Mouse (Mus musculus): ENCODE measurements around the gene Gstm3.
A peak's percentile ranks its signal among the peaks of the same experiment; 100 is the strongest.
"Not testable (repeated sequence)": the region's sequence is repeated elsewhere in the genome, so short reads cannot be mapped to it uniquely, and the experiment has no call there.

Gstm3 gene

GRCm38 (mm10) chr3:107972070-107972469, 3.0 kb upstream of the Gstm3 start:
- no peak for DNase-seq (ENCODE audit: low spot score)

DNA sequence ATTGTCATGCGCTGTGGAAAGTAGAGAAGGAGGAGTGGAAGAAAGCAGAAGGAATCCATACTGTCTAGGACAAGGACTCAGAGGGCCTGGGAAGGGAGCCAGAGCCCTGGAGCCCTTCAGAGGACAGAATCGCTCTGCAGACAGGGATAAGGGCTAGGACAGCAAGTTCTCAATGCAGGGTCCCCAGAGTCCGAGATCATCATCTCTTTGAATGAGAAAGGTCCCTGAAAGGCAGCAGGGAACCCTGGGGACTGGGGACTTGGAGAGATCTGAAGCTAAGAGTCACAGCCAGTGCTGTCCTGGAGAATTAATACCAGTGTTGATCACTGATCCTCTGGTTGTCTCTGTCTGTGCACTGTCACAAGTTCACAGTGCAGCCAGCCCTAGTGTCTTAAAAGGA, 2.0 kb upstream of the Gstm3 start:
- DNase-seq (ENCODE audit: low spot score): not testable (repeated sequence)

DNA sequence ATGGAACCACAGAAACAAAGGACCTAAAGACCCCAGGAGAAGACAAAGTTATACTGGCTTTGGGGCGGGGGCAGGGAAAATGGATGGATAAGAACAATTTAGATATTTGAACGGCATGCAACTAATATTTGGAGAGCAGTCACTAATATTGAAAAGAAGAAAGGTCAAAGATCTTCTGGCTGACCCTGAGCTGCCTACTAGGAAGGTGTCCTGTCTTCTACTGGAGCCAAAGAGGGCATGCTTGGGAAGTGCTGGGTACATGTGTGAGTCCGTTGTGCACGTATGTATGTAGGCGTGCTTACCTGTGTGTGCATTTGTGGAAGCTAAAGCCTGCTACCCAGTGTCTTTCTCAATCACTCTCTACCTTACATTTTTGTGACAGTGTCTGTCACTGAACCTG, 2.5 kb downstream of the Gstm3 start:
- DNase-seq (ENCODE audit: low spot score): no peak

DNA sequence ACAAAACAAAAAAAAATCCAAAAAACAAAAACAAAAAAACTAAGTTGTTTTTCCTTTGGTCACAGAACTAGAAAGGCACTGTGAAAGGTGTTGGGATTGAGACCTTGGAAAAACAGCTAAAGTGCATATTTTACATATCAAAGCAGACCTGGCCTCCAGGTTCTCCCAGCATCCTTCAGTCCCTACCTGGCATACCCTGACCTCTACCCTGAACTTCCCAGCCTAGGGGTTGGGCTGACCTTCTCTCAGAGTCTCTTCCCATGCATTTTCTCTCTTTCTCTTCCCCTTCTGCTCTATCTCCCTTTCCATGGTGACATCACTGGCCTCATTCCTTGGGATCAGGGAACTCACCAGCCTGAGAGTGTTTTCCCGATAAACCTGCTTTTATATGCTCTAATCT, 3.5 kb downstream of the Gstm3 start:
- no peak for DNase-seq (ENCODE audit: low spot score)

DNA sequence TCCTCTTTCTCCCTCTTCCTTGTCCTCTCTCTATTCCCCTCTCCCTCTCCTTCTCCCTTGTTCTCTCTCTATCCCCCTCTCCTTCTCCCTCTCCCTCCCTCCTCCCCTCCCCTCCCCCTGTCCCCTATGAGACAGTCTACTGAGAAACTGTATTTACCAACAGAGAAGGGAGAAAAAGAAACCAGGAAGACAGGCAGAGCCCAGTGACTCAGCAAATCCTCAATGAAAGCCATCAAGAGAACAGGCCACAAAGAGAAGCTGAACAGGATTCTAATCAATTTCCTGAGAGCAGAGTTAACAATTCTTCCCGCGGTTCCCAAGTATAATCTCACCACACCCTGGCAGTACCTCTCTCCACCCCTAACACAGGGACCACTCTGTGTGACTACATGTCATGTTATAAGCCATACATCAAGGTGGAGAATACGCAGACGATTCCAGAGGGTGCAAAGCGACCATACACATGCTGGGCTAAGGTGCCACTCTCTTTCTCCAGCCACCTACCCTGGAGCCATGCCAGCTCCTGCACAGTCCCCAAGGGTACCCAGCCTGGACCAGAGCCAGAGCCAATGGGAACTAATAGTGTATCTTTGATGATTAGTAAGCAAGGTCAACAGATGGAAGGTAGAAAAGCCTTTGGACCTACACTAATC, 4.3 kb downstream of the Gstm3 start:
- DNase-seq (ENCODE audit: low spot score): no peak

DNA sequence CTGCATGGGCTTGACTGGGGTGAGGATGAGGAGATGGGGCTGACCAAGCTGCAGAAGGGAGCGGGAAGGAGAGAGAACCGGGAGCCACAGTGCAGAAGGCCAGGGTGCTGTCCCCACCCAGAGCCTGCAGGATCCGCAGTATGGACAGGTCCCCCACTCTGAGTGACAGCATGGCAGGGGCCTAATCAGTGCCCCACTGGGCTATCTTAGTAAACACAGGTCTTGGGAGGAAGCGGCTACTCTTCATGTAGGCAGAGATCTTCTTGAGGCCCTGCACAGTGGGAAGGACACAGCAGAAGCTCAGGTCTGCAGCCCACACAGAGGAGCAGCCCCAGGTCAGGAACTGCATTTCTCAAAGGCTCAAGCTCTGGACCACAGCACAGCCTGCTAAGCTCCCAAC, 5.1 kb downstream of the Gstm3 start:
- DNase-seq (ENCODE audit: low spot score): no peak

- DNase-seq (ENCODE audit: low spot score): not testable (repeated sequence)
Observed at GRCm38 (mm10) chr3:107955260-107955659, 13.8 kb downstream of the Gstm3 start.

DNA sequence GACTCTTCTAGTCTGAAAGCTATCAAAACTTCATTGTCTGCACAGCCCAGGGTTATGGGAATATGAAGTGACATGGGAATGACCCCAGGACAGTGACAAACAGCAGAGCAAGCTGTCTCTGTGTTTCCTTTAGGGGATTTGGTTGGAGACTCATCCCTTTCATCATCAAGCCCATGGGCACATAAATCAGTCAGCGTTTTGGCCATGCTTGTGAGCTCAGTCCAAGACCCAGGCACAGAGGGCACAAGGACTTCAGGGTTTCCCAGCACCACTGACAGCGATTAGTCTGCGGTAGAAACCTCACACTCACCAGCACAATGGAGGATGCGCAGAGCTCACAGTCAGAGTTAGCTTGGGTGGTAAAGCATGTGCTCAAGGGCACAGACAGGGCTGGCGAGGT, 15.2 kb downstream of the Gstm3 start:
- no peak for DNase-seq (ENCODE audit: low spot score)

- peak; percentile 5 for DNase-seq (ENCODE audit: low spot score)
Observed at GRCm38 (mm10) chr3:107953328-107953755, 15.7 kb downstream of the Gstm3 start.

DNA sequence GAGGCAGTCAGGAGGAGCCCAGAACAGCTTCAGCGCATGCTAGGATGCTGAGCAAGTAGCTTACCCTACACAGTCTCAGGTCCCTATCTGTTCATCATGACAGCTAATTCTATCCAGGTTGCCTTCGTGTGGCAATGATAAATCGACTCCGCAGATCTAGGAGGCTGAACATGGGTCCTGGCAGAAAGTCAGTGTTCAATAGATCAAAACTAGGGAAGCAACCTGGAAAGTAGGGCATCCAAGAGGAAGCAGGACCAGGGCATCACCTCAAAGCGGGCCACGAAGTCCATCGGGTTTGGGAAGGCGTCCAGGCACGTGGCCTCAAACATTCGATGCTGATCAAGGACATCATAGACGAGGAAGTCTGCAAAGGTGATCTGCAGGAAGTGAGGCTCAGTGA, 18.6 kb downstream of the Gstm3 start:
- no peak for DNase-seq (ENCODE audit: low spot score)

DNA sequence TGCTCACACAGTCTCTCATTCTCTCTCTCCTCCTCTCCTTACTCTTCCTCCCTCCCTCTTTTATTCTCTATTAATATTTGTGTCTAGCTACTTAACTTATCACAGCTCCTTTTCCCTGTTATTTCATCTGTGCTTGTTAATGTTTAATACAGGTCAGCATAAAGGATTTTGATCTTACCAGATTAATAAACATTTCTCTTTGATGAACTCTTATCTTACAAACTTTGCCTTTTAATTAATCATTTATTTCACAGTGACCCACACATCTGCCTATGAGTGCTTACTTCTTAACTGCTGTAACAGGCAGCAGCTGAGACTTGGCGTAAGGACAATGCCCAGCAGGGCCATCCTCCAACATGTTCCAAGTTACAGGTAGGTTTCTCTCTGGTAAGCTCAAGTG, 19.6 kb downstream of the Gstm3 start:
- not testable (repeated sequence) for DNase-seq (ENCODE audit: low spot score)

DNA sequence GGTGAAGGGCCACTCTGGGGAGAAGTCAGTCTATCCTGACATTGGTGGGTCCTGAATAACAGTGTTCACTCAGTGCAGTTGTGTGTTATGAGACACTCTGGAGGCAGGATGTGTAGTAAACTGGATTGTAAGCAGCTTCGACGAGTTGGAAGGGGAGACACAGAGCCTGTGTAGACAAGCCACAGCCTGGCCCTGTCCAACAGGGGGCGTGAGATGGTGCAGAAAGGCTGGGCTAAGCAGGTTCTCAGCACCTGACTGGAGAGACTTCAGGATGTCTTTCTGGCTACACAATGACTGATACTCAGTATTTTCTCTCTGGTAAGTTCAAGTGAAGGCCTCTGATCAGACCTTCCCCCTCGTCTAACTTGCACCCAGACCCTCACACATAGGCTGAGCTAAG, 23.4 kb downstream of the Gstm3 start:
- DNase-seq (ENCODE audit: low spot score): no peak

DNA sequence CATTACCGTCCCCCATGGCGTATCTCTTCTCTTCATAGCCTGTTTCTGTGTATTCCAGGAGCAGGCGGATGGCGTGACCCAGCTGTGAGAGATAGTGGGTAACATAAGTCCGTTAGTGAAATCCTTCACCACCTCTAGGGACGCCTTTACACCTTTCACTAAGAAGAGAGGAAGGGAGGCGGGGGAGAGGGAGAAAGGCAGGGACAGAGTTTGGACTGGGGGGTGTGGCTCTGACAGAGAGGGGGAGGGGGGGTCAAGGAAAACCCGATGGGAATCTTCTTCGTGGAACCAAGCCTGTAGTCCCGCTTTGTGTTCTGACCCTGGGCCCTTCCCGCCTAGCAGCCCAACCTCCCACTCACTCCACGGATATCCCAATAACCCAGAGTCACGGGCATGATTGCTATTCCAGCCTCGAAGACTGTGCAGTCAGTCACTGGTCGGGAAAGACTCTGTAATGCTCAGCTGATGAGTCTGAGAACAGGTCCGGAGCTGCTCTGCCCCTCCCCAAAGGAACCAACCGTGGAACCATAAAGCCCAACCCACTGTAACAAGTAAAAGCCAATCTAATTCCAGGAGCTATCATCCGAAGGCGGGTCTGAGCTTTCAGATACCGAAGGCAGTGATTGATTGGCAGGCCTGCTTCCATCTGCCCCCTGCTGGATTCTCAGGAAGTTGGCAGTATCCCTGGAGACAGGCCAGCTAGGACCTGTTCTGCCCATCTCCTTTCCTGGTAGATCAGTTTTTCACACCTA, 25.7 kb downstream of the Gstm3 start, which contains the start of gene Gstm6:
Gene Gstm6 (minus strand): TSS at position 511 of the 752 bp plus-strand sequence.
- DNase-seq (ENCODE audit: low spot score): no peak

GRCm38 (mm10) chr3:107941261-107941660, 27.8 kb downstream of the Gstm3 start:
- no peak for DNase-seq (ENCODE audit: low spot score)

DNA sequence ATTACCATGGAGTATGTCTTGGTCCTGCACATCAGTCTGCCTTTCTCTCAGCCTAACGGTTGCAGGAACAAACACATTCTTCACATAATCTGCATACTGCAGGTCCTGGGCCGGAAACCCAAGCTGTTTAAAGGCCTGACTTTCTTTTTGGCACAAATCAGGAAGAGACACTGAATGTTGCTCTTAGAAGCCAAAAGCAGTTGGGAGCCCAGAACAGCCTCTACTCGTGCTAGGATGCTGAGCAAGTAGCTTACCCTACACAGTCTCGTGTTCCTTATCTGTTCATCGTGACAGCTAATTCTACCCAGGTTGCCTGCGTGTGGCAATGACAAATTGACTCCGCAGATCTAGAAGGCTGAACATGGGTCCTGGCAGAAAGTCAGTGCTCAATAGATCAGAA, 28.6 kb downstream of the Gstm3 start:
- no peak for DNase-seq (ENCODE audit: low spot score)

- DNase-seq (ENCODE audit: low spot score): no peak
Observed at GRCm38 (mm10) chr3:107939830-107940229, 29.3 kb downstream of the Gstm3 start.

DNA sequence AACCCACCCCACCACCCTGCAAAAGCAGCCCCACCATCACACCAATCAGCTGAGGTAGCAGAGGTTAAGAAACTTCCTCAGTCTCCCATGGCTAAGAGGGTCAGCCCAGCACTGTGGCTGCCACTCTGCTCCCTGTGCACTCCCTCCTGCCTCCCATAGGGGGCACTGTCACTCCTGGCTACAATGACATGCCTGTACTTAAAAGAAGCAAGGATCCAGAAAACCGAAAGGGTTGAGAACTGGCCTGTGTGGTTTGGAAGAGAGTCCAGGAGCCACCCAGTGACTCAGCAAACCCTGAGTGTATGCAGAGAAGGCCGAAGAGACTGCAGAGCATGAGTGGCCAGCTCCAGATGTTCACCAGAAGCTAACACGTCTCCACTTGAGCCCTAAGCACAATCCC, 29.7 kb downstream of the Gstm3 start:
- peak; percentile 21 for DNase-seq (ENCODE audit: low spot score)

DNA sequence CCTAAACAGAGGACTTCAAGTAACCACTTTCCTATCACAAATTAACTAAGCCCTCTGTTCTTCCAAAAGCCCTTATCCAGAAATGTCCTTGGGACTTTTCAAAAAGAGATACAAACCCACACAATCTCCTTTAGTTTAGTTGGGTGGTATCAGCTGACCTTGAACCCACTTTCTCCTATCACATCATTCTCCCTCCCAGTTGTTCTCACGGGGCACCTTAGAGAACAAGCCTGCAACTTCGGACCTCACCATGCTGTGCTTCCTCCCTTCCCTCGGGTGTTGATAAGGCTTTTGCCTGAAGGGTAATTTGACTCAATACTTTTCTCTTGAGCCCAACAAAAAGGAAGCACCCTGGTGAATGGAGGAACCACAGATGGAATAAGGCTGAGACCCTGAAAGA, 33.2 kb downstream of the Gstm3 start:
- DNase-seq (ENCODE audit: low spot score): no peak

- no peak for DNase-seq (ENCODE audit: low spot score)
Observed at GRCm38 (mm10) chr3:107935268-107935667, 33.8 kb downstream of the Gstm3 start.

DNA sequence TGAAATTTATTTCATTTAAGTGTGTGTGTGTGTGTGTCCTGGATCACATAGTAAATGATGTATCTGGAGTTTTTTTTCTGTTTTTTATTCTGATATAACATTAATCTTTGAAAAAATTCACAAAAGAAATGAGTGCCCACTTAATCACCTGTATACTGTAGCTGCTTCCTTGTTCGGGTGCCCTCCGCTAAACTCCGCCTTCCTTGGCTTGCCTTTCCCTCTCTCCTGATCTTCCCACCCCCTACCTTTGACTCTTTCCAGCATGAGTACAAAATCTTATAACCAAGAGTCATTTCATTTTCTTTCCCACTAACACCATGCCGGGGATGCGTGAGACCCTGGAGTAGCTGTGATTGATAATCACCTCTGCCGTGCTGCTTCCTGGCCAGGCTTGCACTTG, 37.0 kb downstream of the Gstm3 start:
- DNase-seq (ENCODE audit: low spot score): no peak

- DNase-seq (ENCODE audit: low spot score): peak; percentile 84
Observed at GRCm38 (mm10) chr3:107931670-107932069, 37.4 kb downstream of the Gstm3 start, which contains the start of gene Gstm7. Gene Gstm7 (minus strand): TSS chr3:107931817.

- DNase-seq (ENCODE audit: low spot score): no peak
Observed at GRCm38 (mm10) chr3:107931134-107931533, 37.9 kb downstream of the Gstm3 start.

DNA sequence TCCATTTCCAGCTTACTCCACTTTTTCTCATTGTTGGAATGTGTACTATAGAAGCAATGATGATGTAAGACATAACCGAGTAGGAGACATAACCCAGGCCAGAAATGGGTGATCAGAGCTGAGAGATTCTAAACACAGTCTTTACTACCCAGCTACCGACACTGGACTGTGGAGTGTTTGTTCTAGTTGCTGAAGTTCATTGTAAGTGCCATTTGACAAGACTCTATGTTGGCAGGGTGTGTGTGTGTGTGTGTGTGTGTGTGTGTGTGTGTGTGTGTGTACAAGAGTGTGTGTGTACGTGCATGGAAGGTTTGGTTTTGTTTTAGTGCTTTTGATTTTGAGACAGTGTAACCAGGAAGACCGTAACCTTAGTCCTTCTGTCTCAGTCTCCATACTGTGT, 39.4 kb downstream of the Gstm3 start:
- DNase-seq (ENCODE audit: low spot score): no peak

- DNase-seq (ENCODE audit: low spot score): no peak
Observed at GRCm38 (mm10) chr3:107929243-107929642, 39.8 kb downstream of the Gstm3 start.
